Mouse (Mus musculus) kidney, adult 2 months (tissue): ENCODE measurements around the gene Hcrt.

Source experiments
- CTCF ChIP-seq: fragments of 200-500 bp; conservative IDR thresholded peaks from 2 replicates; pipeline ENCODE4 v1.5.1; 2011; ENCODE audit warnings: low read depth, mild to moderate bottlenecking, control low read depth, low read length, moderate library complexity, mixed read lengths; ENCODE audit not compliant: insufficient read depth, insufficient read length
- POLR2A ChIP-seq: fragments of 200-500 bp; IDR thresholded peaks from one replicate; pipeline ENCODE4 v1.6.1; 2011; ENCODE audit warnings: low read depth, low read length, control low read depth

GRCm38 (mm10) chr11:100724919-100725512 lies 37.7 kb downstream of the Hcrt start:
- TF ChIP-seq POLR2A (no peak), CTCF (no peak)
